Mouse (Mus musculus) heart, embryonic 15.5 days (tissue): ENCODE measurements at regions not wholly inside any gene's neighbourhood (a gene's known extent, or its start where the extent isn't known, plus 50 kb on each side); places are given as distances from the start of the nearest gene placed in this dataset.
A peak's percentile ranks its signal among the peaks of the same experiment; 100 is the strongest.

ENCODE experiments used
- ATAC-seq: fragments of 200-750 bp; cut with Nextera tagmentation; replicated peaks from 2 replicates; pipeline ENCODE4 v1.8.0; 2017; ENCODE audit warnings: low read depth, moderate TSS enrichment; ENCODE audit not compliant: insufficient number of reproducible peaks, insufficient read depth, low FRiP score
- H3K27ac ChIP-seq: fragments of 300-500 bp; sonication (generic); 2 replicates; pipeline ENCODE4 v1.5.1; 2015; ENCODE audit warnings: mild to moderate bottlenecking, inconsistent platforms
- H3K27me3 ChIP-seq: fragments of 300-500 bp; sonication (generic); 2 replicates; pipeline ENCODE4 v1.6.1; 2015; ENCODE audit warnings: inconsistent platforms
- H3K36me3 ChIP-seq: fragments of 300-500 bp; sonication (generic); 2 replicates; pipeline ENCODE4 v1.6.1; 2015; ENCODE audit warnings: mild to moderate bottlenecking, inconsistent platforms
- H3K4me1 ChIP-seq: fragments of 300-500 bp; sonication (generic); replicated peaks from 2 replicates; pipeline ENCODE4 v1.6.1; 2015; ENCODE audit warnings: inconsistent platforms
- H3K4me2 ChIP-seq: fragments of 300-500 bp; sonication (generic); 2 replicates; pipeline ENCODE4 v1.6.1; 2015; ENCODE audit warnings: inconsistent platforms, mild to moderate bottlenecking, moderate library complexity
- H3K4me3 ChIP-seq: fragments of 300-500 bp; sonication (generic); 2 replicates; pipeline ENCODE4 v1.5.1; 2015; ENCODE audit warnings: mild to moderate bottlenecking, inconsistent platforms
- H3K9ac ChIP-seq: fragments of 300-500 bp; sonication (generic); 2 replicates; pipeline ENCODE4 v1.6.1; 2015; ENCODE audit warnings: mild to moderate bottlenecking, inconsistent platforms
- H3K9me3 ChIP-seq: fragments of 300-500 bp; sonication (generic); replicated peaks from 2 replicates; pipeline ENCODE4 v1.6.1; 2016; ENCODE audit warnings: inconsistent platforms
- WGBS: fragments of 180-500 bp; shearing (Covaris S2); methylation state at CpG from one replicate; pipeline ENCODE4 v1.1.7; 2015; ENCODE audit warnings: mixed read lengths; 5-methylcytosine and 5-hydroxymethylcytosine counted together

- no peak overlapping the region for H3K9ac ChIP-seq
- no peaks in the 10 kb centered on the region for H3K4me1 ChIP-seq
- no peak overlapping the region for H3K27ac ChIP-seq
- no peaks in the 10 kb centered on the region for H3K9me3 ChIP-seq
- 73% methylated on average over 3 of the region's 3 CpGs for WGBS
- no peaks in the 10 kb centered on the region for H3K36me3 ChIP-seq
- no peaks in the 10 kb centered on the region for H3K27me3 ChIP-seq
- ATAC-seq = no peak
- H3K4me2 ChIP-seq = no peak overlapping the region
- H3K4me3 ChIP-seq = no peak overlapping the region
Observed at GRCm38 (mm10) chr10:56695100-56695499, 318.0 kb downstream of the Gja1 start.

- Histone ChIP-seq H3K9me3 (no peaks in the 10 kb centered on the region), H3K4me3 (no peak overlapping the region), H3K27ac (no peak overlapping the region), H3K4me1 (no peaks in the 10 kb centered on the region), H3K36me3 (no peaks in the 10 kb centered on the region), H3K9ac (no peak overlapping the region), H3K27me3 (no peaks in the 10 kb centered on the region), H3K4me2 (no peak overlapping the region)
- no peak for ATAC-seq
- 63% methylated on average over 6 of the region's 6 CpGs for WGBS
Observed at GRCm38 (mm10) chr10:56700126-56700525, 323.0 kb downstream of the Gja1 start.

- no peaks in the 10 kb centered on the region for H3K9me3 ChIP-seq
- no peak overlapping the region for H3K9ac ChIP-seq
- H3K27ac ChIP-seq = no peak overlapping the region
- H3K4me1 ChIP-seq = no peaks in the 10 kb centered on the region
- no peaks in the 10 kb centered on the region for H3K27me3 ChIP-seq
- no peak overlapping the region for H3K4me2 ChIP-seq
- H3K4me3 ChIP-seq = no peak overlapping the region
- 74% methylated on average over 2 of the region's 2 CpGs for WGBS
- H3K36me3 ChIP-seq = no peaks in the 10 kb centered on the region
- no peak for ATAC-seq
Observed at GRCm38 (mm10) chr10:56708411-56708810, 331.3 kb downstream of the Gja1 start.

- H3K4me2 ChIP-seq = no peak overlapping the region
- WGBS = 58% methylated on average over 1 of the region's 1 CpGs
- no peak overlapping the region for H3K9ac ChIP-seq
- no peak for ATAC-seq
- H3K27ac ChIP-seq = no peak overlapping the region
- H3K4me3 ChIP-seq = no peak overlapping the region
- H3K9me3 ChIP-seq = no peaks in the 10 kb centered on the region
- H3K36me3 ChIP-seq = no peaks in the 10 kb centered on the region
- H3K27me3 ChIP-seq = no peaks in the 10 kb centered on the region
- no peaks in the 10 kb centered on the region for H3K4me1 ChIP-seq
Observed at GRCm38 (mm10) chr10:56708886-56709285, 331.8 kb downstream of the Gja1 start.

- H3K27me3 ChIP-seq = no peaks in the 10 kb centered on the region
- H3K4me3 ChIP-seq = no peak overlapping the region
- H3K4me2 ChIP-seq = no peak overlapping the region
- no peak for ATAC-seq
- no peak overlapping the region for H3K27ac ChIP-seq
- no peaks in the 10 kb centered on the region for H3K36me3 ChIP-seq
- 0 out of 2 replicates have a peak, but pooled peaks cover 2% of the 10 kb centered on the region for H3K4me1 ChIP-seq
- WGBS = 65% methylated on average over 7 of the region's 7 CpGs
- no peak overlapping the region for H3K9ac ChIP-seq
- H3K9me3 ChIP-seq = no peaks in the 10 kb centered on the region
Observed at GRCm38 (mm10) chr10:56712611-56713105, 335.5 kb downstream of the Gja1 start.

GRCm38 (mm10) chr10:56737073-56737472, 359.9 kb downstream of the Gja1 start:
- ATAC-seq = no peak
- no peaks in the 10 kb centered on the region for H3K36me3 ChIP-seq
- no peak overlapping the region for H3K9ac ChIP-seq
- no peaks in the 10 kb centered on the region for H3K9me3 ChIP-seq
- no peaks in the 10 kb centered on the region for H3K4me1 ChIP-seq
- no peak overlapping the region for H3K27ac ChIP-seq
- no peak overlapping the region for H3K4me3 ChIP-seq
- H3K27me3 ChIP-seq = no peaks in the 10 kb centered on the region
- H3K4me2 ChIP-seq = no peak overlapping the region

- WGBS = 74% methylated on average over 3 of the region's 3 CpGs
- Histone ChIP-seq H3K4me2 (no peak overlapping the region), H3K9me3 (no peaks in the 10 kb centered on the region), H3K27ac (no peak overlapping the region), H3K9ac (no peak overlapping the region), H3K4me1 (no peaks in the 10 kb centered on the region), H3K4me3 (no peak overlapping the region), H3K36me3 (no peaks in the 10 kb centered on the region), H3K27me3 (no peaks in the 10 kb centered on the region)
- ATAC-seq = no peak
Observed at GRCm38 (mm10) chr10:56739621-56740020, 362.5 kb downstream of the Gja1 start.

GRCm38 (mm10) chr10:56752134-56752533, 375.0 kb downstream of the Gja1 start:
- WGBS = 39% methylated on average over 2 of the region's 2 CpGs
- no peak overlapping the region for H3K9ac ChIP-seq
- no peak for ATAC-seq

GRCm38 (mm10) chr10:56753576-56753975, 376.4 kb downstream of the Gja1 start:
- Histone ChIP-seq H3K27ac (no peak overlapping the region), H3K4me1 (peaks cover 6% of the 10 kb centered on the region; the same call in 1 of the 2 replicates), H3K36me3 (no peaks in the 10 kb centered on the region), H3K4me3 (no peak overlapping the region), H3K9me3 (no peaks in the 10 kb centered on the region), H3K9ac (no peak overlapping the region), H3K4me2 (no peak overlapping the region), H3K27me3 (no peaks in the 10 kb centered on the region)
- 28% methylated on average over 2 of the region's 2 CpGs for WGBS
- no peak for ATAC-seq

More at GRCm38 (mm10) chr10:56752134-56752533, 375.0 kb downstream of the Gja1 start:
- no peaks in the 10 kb centered on the region for H3K36me3 ChIP-seq
- no peaks in the 10 kb centered on the region for H3K9me3 ChIP-seq
- peaks cover 6% of the 10 kb centered on the region; the same call in 1 of the 2 replicates for H3K4me1 ChIP-seq
- H3K27me3 ChIP-seq = no peaks in the 10 kb centered on the region
- no peak overlapping the region for H3K4me3 ChIP-seq
- H3K27ac ChIP-seq = no peak overlapping the region
- H3K4me2 ChIP-seq = no peak overlapping the region

GRCm38 (mm10) chr10:56754546-56755175, 377.5 kb downstream of the Gja1 start:
- H3K36me3 ChIP-seq = no peaks in the 10 kb centered on the region
- H3K4me1 ChIP-seq = peaks cover 6% of the 10 kb centered on the region; the same call in 1 of the 2 replicates
- 70% methylated on average over 11 of the region's 11 CpGs for WGBS
- H3K4me2 ChIP-seq = no peak overlapping the region
- H3K9ac ChIP-seq = no peak overlapping the region
- no peaks in the 10 kb centered on the region for H3K9me3 ChIP-seq
- H3K4me3 ChIP-seq = no peak overlapping the region
- peak overlapping the region; percentile 7; the same call in 1 of the 2 replicates for H3K27ac ChIP-seq
- no peaks in the 10 kb centered on the region for H3K27me3 ChIP-seq
- no peak for ATAC-seq

GRCm38 (mm10) chr10:56770629-56771028, 393.5 kb downstream of the Gja1 start:
- Histone ChIP-seq H3K4me3 (no peak overlapping the region), H3K4me1 (no peaks in the 10 kb centered on the region), H3K27ac (no peak overlapping the region), H3K4me2 (no peak overlapping the region), H3K27me3 (no peaks in the 10 kb centered on the region), H3K9me3 (no peaks in the 10 kb centered on the region), H3K36me3 (no peaks in the 10 kb centered on the region), H3K9ac (no peak overlapping the region)
- WGBS = 87% methylated on average over 4 of the region's 4 CpGs
- no peak for ATAC-seq

GRCm38 (mm10) chr10:56782265-56782664, 405.1 kb downstream of the Gja1 start:
- 84% methylated on average over 2 of the region's 2 CpGs for WGBS
- Histone ChIP-seq H3K27ac (no peak overlapping the region), H3K36me3 (no peaks in the 10 kb centered on the region), H3K27me3 (no peaks in the 10 kb centered on the region), H3K4me2 (no peak overlapping the region), H3K9ac (no peak overlapping the region), H3K4me3 (no peak overlapping the region), H3K9me3 (no peaks in the 10 kb centered on the region), H3K4me1 (no peaks in the 10 kb centered on the region)
- ATAC-seq = no peak
